Mouse (Mus musculus) inflammation-experienced regulatory T-cells, adult 6 months (primary cell): ENCODE data around the gene Prrg2. TPM values are rescaled to one million over a fixed set of nuclear protein-coding genes. Genes with fewer than 3 reads are reported as not detected.
"Not testable (repeated sequence)": the region's sequence is repeated elsewhere in the genome, so short reads cannot be mapped to it uniquely, and the experiment has no call there.

Experiments
- ATAC-seq: one replicate; pipeline ENCODE4 v1.8.0; 2017
- polyA plus RNA-seq, 3 experiments: library from polyadenylated mRNA; unstranded; fragments of 100-300 nt; shearing (Covaris generic); gene quantifications; one replicate each; pipeline ENCODE4 v1.2.1; 2017

The Prrg2 gene
- polyA plus RNA-seq, 3 experiments from 2014 or later = 2.0 to 2.3 (median 2.1) TPM

GRCm38 (mm10) chr7:45035631-45036030 is 26.8 kb downstream of the Prrg2 start:
- ATAC-seq = no peak

- ATAC-seq = no peak
Measured at GRCm38 (mm10) chr7:45033722-45034359, 28.6 kb downstream of the Prrg2 start.

- no peak for ATAC-seq
Measured at GRCm38 (mm10) chr7:45030857-45031256, 31.6 kb downstream of the Prrg2 start.

GRCm38 (mm10) chr7:45029995-45030394 is 32.5 kb downstream of the Prrg2 start:
- ATAC-seq = no peak

- no peak for ATAC-seq
Measured at GRCm38 (mm10) chr7:45028351-45028750, 34.1 kb downstream of the Prrg2 start.

GRCm38 (mm10) chr7:45027761-45028160 is 34.7 kb downstream of the Prrg2 start:
- no peak for ATAC-seq

- no peak for ATAC-seq
Measured at GRCm38 (mm10) chr7:45026256-45026655, 36.2 kb downstream of the Prrg2 start.

GRCm38 (mm10) chr7:45025601-45026220 is 36.8 kb downstream of the Prrg2 start:
- no peak for ATAC-seq

GRCm38 (mm10) chr7:45024281-45025248 is 37.9 kb downstream of the Prrg2 start:
- ATAC-seq = no peak

- ATAC-seq = not testable (repeated sequence)
Measured at GRCm38 (mm10) chr7:45023711-45024110, 38.8 kb downstream of the Prrg2 start.

- no peak for ATAC-seq
Measured at GRCm38 (mm10) chr7:45020225-45020624, 42.3 kb downstream of the Prrg2 start.

- no peak for ATAC-seq
Measured at GRCm38 (mm10) chr7:45019031-45019571, 43.4 kb downstream of the Prrg2 start.

- ATAC-seq = peak; percentile 83
Measured at GRCm38 (mm10) chr7:45017242-45018061, 45.0 kb downstream of the Prrg2 start, which contains the start of gene Rras. TSS of gene Rras (plus strand) at chr7:45017961.

- ATAC-seq = no peak
Measured at GRCm38 (mm10) chr7:45016761-45017160, 45.7 kb downstream of the Prrg2 start.

- peak; percentile 78 for ATAC-seq
Measured at GRCm38 (mm10) chr7:45015957-45016612, 46.4 kb downstream of the Prrg2 start, which contains the start of gene Scaf1. TSS of gene Scaf1 (minus strand) at chr7:45016363.

GRCm38 (mm10) chr7:45015344-45015956 is 47.0 kb downstream of the Prrg2 start:
- ATAC-seq = no peak

- no peak for ATAC-seq
Measured at GRCm38 (mm10) chr7:45014096-45014451, 48.4 kb downstream of the Prrg2 start.

GRCm38 (mm10) chr7:45013366-45014095 is 48.9 kb downstream of the Prrg2 start:
- ATAC-seq = no peak

- ATAC-seq = no peak
Measured at GRCm38 (mm10) chr7:45012824-45013223, 49.7 kb downstream of the Prrg2 start.

- ATAC-seq = no peak
Measured at GRCm38 (mm10) chr7:45012011-45012410, 50.5 kb downstream of the Prrg2 start.
